Mouse (Mus musculus) neural tube, embryonic 13.5 days (tissue): ENCODE measurements around the gene Aoah. TPM values are rescaled to one million over a fixed set of nuclear protein-coding genes. Genes with fewer than 3 reads are reported as not detected.

Source experiments
- ATAC-seq: fragments of 200-750 bp; cut with Nextera tagmentation; 2 replicates; pipeline ENCODE4 v1.8.0; 2017; ENCODE audit warnings: low read depth, mild to moderate bottlenecking, moderate TSS enrichment, moderate library complexity
- H3K27ac ChIP-seq: fragments of 300-500 bp; sonication (generic); replicated peaks from 2 replicates; pipeline ENCODE4 v1.5.1; 2015; ENCODE audit warnings: moderate library complexity, mild to moderate bottlenecking, inconsistent platforms
- H3K27me3 ChIP-seq: fragments of 300-500 bp; sonication (generic); 2 replicates; pipeline ENCODE4 v1.6.1; 2015; ENCODE audit warnings: mild to moderate bottlenecking, inconsistent platforms
- H3K36me3 ChIP-seq: fragments of 300-500 bp; sonication (generic); 2 replicates; pipeline ENCODE4 v1.6.1; 2015; ENCODE audit warnings: mild to moderate bottlenecking, inconsistent platforms
- H3K4me1 ChIP-seq: fragments of 300-500 bp; sonication (generic); replicated peaks from 2 replicates; pipeline ENCODE4 v1.6.1; 2015; ENCODE audit warnings: inconsistent platforms
- H3K4me2 ChIP-seq: fragments of 300-500 bp; sonication (generic); 2 replicates; pipeline ENCODE4 v1.6.1; 2015; ENCODE audit warnings: inconsistent platforms, mild to moderate bottlenecking, moderate library complexity
- H3K4me3 ChIP-seq: fragments of 300-500 bp; sonication (generic); 2 replicates; pipeline ENCODE4 v1.5.1; 2015; ENCODE audit warnings: mild to moderate bottlenecking, inconsistent platforms
- H3K9ac ChIP-seq: fragments of 300-500 bp; sonication (generic); 2 replicates; pipeline ENCODE4 v1.6.1; 2015; ENCODE audit warnings: moderate library complexity, mild to moderate bottlenecking, inconsistent platforms
- H3K9me3 ChIP-seq: fragments of 300-500 bp; sonication (generic); 2 replicates; pipeline ENCODE4 v1.6.1; 2016; ENCODE audit warnings: inconsistent platforms
- WGBS: fragments of 180-500 bp; shearing (Covaris S2); methylation state at CpG from one replicate; pipeline ENCODE4 v1.1.7; 2015; 5-methylcytosine and 5-hydroxymethylcytosine counted together
- polyA plus RNA-seq: library from polyadenylated mRNA; unstranded; fragments of >200 nt; fragmentation: Nextera tagmentation; extraction: Ambion mirVana; gene quantifications from 2 replicates; pipeline ENCODE4 v1.2.1, GENCODE M21; 2015

Gene Aoah
- polyA plus RNA-seq, 1 experiment from 2014 or later, result 0.73 TPM

DNA sequence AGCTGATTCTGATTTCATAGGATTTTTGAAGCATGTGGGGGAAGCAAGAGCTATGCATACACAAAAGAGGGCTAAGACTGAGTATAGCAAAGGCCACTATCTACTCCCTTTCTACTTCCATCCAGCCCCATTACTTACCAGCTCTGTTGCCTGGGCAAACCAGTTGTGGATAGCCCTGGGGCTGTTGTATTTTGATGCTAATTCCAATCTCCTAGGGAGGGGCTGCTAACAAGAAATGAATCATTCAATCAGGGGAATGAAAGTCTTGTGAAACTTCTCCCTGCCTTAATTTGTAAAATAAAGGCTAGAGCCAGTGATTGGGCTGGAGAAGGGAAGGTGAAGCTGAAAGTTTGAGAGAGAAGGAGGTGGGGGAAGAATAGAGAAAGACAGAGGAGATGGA is 142.1 kb downstream of the Aoah start:
- no peaks in the 10 kb centered on the region for H3K27me3 ChIP-seq
- H3K36me3 ChIP-seq, result no peaks in the 10 kb centered on the region
- H3K27ac ChIP-seq, result no peak overlapping the region
- H3K4me1 ChIP-seq, result peaks cover 3% of the 10 kb centered on the region
- no peak overlapping the region for H3K9ac ChIP-seq
- H3K4me3 ChIP-seq, result no peak overlapping the region
- no peak overlapping the region for H3K4me2 ChIP-seq
- no peak for ATAC-seq
- no peaks in the 10 kb centered on the region for H3K9me3 ChIP-seq

DNA sequence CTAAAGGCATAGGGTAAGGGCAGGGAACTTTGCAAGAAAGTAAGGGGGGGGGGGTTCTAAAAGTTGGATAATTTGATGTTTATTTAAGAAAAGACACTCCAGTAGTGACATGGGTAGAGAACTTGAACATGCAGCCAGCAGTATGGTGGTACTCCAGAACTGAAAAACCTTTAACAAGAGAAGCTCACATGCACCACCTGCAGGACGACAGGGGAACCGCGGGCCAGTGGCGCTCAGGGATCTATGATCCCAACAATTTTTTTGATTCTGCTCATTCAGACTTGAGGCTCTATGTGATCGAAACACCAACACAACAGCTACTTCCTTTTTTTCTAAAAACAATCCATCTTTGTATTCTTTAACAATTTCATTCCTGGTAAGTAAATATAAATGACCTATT is 143.5 kb downstream of the Aoah start:
- Histone ChIP-seq H3K36me3 (no peaks in the 10 kb centered on the region), H3K9ac (no peak overlapping the region), H3K4me3 (no peak overlapping the region), H3K27ac (no peak overlapping the region), H3K4me1 (peaks cover 3% of the 10 kb centered on the region), H3K27me3 (no peaks in the 10 kb centered on the region), H3K4me2 (no peak overlapping the region), H3K9me3 (no peaks in the 10 kb centered on the region)
- ATAC-seq, result no peak
- WGBS, result 33% methylated on average over 5 of the region's 5 CpGs

DNA sequence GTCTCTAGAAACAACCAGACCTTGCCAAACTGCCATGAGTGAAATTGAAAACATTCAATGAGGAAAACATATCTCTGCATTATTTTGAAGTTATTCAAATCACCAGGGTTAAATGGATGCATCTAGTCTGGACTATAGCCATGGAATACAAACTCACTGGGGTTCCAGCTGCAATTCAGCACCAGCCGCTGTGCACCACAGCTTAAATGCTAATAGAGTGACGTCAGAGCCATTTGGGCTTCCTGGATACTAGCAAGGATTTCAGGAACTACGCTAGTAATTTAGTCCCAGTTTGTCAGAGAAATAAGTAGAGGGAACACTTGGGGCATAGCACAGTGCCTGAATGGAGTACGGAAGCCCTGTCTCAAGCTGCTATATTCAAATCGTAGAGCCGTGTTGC is 145.2 kb downstream of the Aoah start:
- no peak overlapping the region for H3K4me3 ChIP-seq
- WGBS, result 63% methylated on average over 6 of the region's 6 CpGs

DNA sequence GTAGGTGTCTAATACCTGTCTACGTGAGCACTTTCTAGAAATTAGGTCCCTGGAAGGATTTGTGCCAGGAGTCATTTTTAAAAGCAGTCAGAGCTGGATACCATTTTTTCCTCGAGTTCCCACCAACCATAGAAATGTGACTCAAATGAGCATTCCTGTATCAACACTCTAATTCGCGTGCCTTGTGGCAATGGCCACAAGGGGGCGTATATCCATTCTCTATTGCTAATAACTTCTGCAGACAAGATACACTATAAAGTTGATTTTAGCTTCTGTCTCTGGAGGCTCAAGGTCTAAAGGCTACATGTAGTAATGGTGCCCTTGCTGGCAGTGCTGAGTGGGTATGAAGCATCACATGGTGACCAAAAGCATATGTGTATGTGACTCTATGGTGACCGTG is 146.5 kb downstream of the Aoah start:
- ATAC-seq, result no peak
- WGBS, result 62% methylated on average over 6 of the region's 6 CpGs

More for the DNA sequence above, 145.2 kb downstream of the Aoah start:
- Histone ChIP-seq H3K9me3 (no peaks in the 10 kb centered on the region), H3K4me1 (peaks cover 3% of the 10 kb centered on the region), H3K9ac (no peak overlapping the region), H3K27me3 (no peaks in the 10 kb centered on the region), H3K4me2 (no peak overlapping the region), H3K36me3 (no peaks in the 10 kb centered on the region), H3K27ac (no peak overlapping the region)
- ATAC-seq, result no peak

DNA sequence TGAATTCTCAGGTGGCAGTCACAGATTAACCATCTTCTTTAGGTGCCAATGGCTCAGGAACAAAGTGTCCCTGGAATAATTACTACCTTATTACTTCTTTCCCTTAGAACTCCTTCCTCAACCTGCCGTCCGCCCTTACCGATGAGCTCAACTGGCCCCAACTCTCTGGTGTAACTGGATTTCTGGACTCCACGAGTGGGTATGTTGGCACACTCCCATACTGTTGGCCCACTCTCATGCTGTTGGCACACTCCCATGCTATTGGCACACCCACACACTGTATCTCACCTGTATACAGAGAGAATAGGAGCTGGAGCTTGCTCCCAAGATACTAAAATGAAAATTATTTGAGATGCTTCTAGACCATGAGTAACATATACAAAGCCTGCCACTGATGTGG is 147.8 kb downstream of the Aoah start:
- ATAC-seq, result no peak
- H3K36me3 ChIP-seq, result no peaks in the 10 kb centered on the region
- no peak overlapping the region for H3K9ac ChIP-seq
- 90% methylated on average over 4 of the region's 4 CpGs for WGBS
- H3K27ac ChIP-seq, result no peak overlapping the region
- peaks cover 3% of the 10 kb centered on the region for H3K4me1 ChIP-seq
- no peaks in the 10 kb centered on the region for H3K9me3 ChIP-seq
- no peak overlapping the region for H3K4me3 ChIP-seq
- no peaks in the 10 kb centered on the region for H3K27me3 ChIP-seq
- H3K4me2 ChIP-seq, result no peak overlapping the region

More for the DNA sequence above, 146.5 kb downstream of the Aoah start:
- no peaks in the 10 kb centered on the region for H3K27me3 ChIP-seq
- no peaks in the 10 kb centered on the region for H3K9me3 ChIP-seq
- no peak overlapping the region for H3K27ac ChIP-seq
- no peaks in the 10 kb centered on the region for H3K36me3 ChIP-seq
- no peak overlapping the region for H3K9ac ChIP-seq
- H3K4me3 ChIP-seq, result no peak overlapping the region
- H3K4me1 ChIP-seq, result peaks cover 3% of the 10 kb centered on the region
- no peak overlapping the region for H3K4me2 ChIP-seq

DNA sequence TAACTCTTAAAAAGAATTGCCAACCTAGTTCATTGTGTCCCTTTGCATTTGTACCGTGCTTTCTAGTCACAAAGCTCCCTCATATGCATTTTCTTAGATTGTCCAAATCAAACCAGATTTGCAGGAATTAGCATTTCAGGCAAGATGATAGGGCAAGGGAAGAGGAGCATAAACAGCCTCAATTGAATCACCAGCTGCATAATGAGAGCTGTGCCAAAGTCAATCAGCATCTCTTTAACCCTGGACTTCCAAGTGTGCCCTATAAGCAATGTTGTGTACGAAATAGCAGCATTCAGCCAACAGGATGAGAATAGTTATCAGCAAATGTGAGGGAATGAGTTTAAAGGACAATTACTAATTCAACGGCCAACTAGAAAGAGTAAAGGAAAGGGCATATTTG is 169.2 kb downstream of the Aoah start:
- no peak overlapping the region for H3K4me2 ChIP-seq
- no peak overlapping the region for H3K9ac ChIP-seq
- 87% methylated on average over 3 of the region's 3 CpGs for WGBS
- H3K27ac ChIP-seq, result no peak overlapping the region
- H3K27me3 ChIP-seq, result no peaks in the 10 kb centered on the region
- no peaks in the 10 kb centered on the region for H3K36me3 ChIP-seq
- no peaks in the 10 kb centered on the region for H3K4me1 ChIP-seq
- no peak for ATAC-seq
- H3K9me3 ChIP-seq, result no peaks in the 10 kb centered on the region
- H3K4me3 ChIP-seq, result no peak overlapping the region

DNA sequence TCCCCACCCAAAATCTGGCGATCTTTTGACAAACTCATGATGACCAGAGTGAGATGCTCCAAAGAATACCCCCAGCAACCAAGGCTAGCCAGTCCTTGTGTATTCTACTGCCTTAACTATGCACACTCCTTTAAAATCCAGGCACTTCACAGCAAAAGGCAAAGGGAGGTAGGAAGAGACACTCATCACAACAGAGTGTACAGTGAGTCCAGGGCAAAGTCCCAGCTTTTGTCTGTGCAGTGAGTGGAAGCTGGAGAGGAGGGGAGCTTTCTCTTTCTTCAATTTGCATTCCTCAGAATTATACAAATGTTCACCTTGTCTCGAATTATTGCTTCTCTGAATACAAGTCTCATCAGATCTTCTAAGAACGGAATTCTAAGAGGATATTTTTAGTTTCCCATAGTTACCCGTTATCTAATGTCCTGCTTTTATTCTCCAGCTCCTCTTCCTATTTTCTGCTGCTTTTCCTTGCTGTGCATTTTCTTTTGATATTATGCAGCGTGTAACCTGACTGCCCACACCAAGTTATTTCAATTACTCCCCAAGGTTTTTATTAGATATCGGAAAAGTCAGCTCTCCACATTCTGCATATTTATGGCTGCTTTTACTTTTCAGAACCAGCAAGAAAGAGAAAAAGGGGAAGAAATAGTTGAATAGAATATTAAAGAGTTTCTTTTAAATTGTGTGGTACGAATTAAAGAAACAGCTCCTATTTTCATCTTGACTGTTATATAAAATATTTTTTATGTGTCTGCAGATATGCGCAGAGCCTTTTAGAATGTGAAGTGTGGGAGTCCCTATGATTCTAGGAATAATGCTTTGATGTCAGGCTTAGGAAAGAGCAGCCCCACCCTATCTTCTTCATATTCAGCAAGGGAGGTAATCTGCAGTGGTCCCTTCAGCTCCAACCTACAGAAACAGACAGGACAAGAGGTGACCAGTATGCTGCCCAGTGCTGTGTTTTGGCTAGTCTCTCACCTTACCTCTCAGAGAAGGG is 187.6 kb downstream of the Aoah start:
- H3K4me2 ChIP-seq, result no peak overlapping the region
- H3K4me3 ChIP-seq, result no peak overlapping the region
- no peaks in the 10 kb centered on the region for H3K36me3 ChIP-seq
- no peaks in the 10 kb centered on the region for H3K4me1 ChIP-seq
- H3K9me3 ChIP-seq, result no peaks in the 10 kb centered on the region
- ATAC-seq, result no peak
- H3K9ac ChIP-seq, result no peak overlapping the region
- WGBS, result 80% methylated on average over 8 of the region's 8 CpGs
- no peak overlapping the region for H3K27ac ChIP-seq
- no peaks in the 10 kb centered on the region for H3K27me3 ChIP-seq

DNA sequence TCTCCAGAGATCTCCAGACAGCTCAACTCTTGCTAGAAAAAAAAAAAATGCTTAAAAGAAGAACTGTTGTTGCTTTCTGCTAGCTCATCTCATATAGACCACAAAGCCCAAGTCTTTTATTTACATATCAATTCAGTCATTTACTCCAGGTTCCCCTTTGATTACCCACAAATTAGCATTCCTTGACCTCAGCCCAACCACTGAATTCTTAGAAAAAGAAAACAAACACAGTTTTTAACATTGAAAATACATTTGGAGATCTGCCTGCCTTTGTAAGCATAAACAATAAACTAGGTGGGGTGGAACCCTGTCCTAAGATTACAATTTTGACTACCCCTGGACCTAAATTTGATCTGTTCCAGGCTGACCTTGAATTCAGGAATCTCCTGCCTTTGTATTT is 191.6 kb downstream of the Aoah start:
- Histone ChIP-seq H3K27me3 (no peaks in the 10 kb centered on the region), H3K4me2 (no peak overlapping the region), H3K9ac (no peak overlapping the region), H3K4me1 (no peaks in the 10 kb centered on the region), H3K27ac (no peak overlapping the region), H3K4me3 (no peak overlapping the region), H3K9me3 (no peaks in the 10 kb centered on the region), H3K36me3 (no peaks in the 10 kb centered on the region)
- no peak for ATAC-seq

DNA sequence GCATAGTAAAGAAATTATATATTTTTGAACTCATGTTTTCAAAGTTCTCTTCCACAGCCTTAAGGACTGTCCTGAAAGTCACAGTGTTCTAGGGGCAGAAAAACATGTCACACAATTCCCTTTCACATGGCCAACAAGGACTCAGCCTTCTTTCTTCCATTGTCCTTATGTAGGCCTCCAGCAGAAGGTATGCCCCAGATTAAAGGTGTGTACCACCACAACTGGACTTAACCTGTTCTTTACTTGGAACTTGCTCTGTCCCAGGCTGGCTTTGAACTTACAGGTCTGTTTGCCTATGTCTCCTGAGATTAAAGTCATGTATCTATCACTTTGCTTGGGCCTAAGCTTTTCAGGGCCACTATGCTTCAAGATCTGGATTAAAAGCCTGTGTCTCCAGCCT is 192.0 kb downstream of the Aoah start:
- Histone ChIP-seq H3K9ac (no peak overlapping the region), H3K4me1 (no peaks in the 10 kb centered on the region), H3K27me3 (no peaks in the 10 kb centered on the region), H3K9me3 (no peaks in the 10 kb centered on the region), H3K4me2 (no peak overlapping the region), H3K4me3 (no peak overlapping the region), H3K27ac (no peak overlapping the region), H3K36me3 (no peaks in the 10 kb centered on the region)
- ATAC-seq, result no peak

DNA sequence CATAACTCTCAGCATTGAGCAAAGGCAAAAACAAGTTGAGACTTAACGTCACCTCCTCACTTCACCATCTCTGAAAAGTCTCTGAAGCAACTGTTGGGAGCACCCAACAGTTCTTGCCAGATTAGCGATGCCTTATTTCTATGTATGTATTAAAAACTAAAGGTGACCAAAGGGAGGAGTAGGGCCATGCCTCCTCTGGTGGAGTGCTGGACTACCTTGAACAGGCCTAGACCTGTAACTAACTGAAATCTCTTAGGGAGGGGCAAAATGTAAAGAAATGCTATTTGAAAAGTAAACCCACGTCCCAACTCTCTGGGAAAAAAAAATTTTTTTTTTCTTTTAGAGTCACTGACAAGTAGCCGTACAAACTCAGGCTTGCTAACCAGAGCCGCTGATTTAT is 211.3 kb downstream of the Aoah start:
- Histone ChIP-seq H3K9ac (no peak overlapping the region), H3K27ac (peak overlapping the region; percentile 42; the same call in 1 of the 2 replicates), H3K4me3 (no peak overlapping the region), H3K36me3 (no peaks in the 10 kb centered on the region), H3K4me1 (peaks cover 14% of the 10 kb centered on the region), H3K9me3 (no peaks in the 10 kb centered on the region), H3K27me3 (no peaks in the 10 kb centered on the region), H3K4me2 (no peak overlapping the region)
- peak; percentile 7; the same call in 1 of the 2 replicates for ATAC-seq
- 65% methylated on average over 5 of the region's 5 CpGs for WGBS

DNA sequence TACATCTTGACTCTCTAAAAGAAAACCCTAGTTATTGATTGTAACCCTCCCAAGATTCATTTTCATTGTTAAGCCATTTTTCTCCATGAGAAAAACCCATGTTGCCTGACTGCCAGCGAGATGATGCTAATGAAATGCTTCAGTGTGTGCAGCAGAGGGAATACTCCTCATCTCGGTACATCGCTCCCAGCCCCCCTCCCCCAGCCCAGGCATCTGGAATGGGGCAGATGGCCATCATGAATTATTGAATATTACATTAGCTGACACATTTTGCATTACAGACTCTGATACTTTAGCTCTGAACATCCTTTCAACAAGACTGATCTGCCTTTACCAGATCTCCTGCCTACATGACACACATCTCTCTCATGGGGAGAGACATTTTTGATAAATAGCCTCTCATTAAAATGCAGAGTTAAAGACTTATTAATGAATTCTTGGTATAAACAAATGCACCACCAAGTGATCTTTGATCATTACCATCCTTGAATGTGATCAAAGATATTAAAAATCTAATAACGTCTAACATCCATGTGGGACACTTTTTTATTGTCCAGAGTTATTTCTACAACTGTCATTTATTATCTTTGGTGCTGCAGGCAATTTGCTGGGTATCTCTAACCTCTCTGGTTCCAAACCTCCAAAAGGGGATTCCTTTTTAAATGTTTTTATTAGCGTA is 211.9 kb downstream of the Aoah start:
- Histone ChIP-seq H3K36me3 (no peaks in the 10 kb centered on the region), H3K27me3 (no peaks in the 10 kb centered on the region), H3K27ac (peak overlapping the region; percentile 42; the same call in 1 of the 2 replicates), H3K9me3 (no peaks in the 10 kb centered on the region), H3K4me2 (no peak overlapping the region), H3K4me3 (no peak overlapping the region), H3K9ac (no peak overlapping the region), H3K4me1 (peaks cover 14% of the 10 kb centered on the region)
- 40% methylated on average over 5 of the region's 5 CpGs for WGBS
- ATAC-seq, result peak; percentile 94

DNA sequence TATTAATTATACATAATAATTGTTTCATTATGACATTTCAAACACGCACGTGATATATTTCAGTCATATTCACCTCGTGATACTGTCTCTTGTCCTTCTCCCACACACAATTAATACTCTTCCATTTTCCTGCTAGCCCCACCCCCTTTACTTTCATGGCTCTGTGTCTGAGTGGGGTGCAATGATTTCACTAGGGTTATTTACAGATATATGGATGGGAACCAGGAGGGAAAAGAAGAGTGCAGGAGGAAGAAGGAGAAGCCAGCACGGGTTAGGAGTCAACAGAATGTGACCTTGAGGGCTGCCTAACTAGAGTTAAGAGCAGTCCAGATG is 212.4 kb downstream of the Aoah start:
- H3K4me2 ChIP-seq, result no peak overlapping the region
- peaks cover 14% of the 10 kb centered on the region for H3K4me1 ChIP-seq
- H3K27ac ChIP-seq, result peak overlapping the region; percentile 20
- H3K27me3 ChIP-seq, result no peaks in the 10 kb centered on the region
- no peak overlapping the region for H3K9ac ChIP-seq
- H3K4me3 ChIP-seq, result no peak overlapping the region
- no peaks in the 10 kb centered on the region for H3K9me3 ChIP-seq
- 63% methylated on average over 4 of the region's 4 CpGs for WGBS
- H3K36me3 ChIP-seq, result no peaks in the 10 kb centered on the region
- ATAC-seq, result peak; percentile 70
